Mouse (Mus musculus) neural tube, embryonic 13.5 days (tissue): ENCODE results near the gene Tmem14a. TPM values are rescaled to one million over a fixed set of nuclear protein-coding genes. Genes with fewer than 3 reads are reported as not detected.
"Not testable (repeated sequence)": the region's sequence is repeated elsewhere in the genome, so short reads cannot be mapped to it uniquely, and the experiment has no call there.

Source experiments
- ATAC-seq: fragments of 200-750 bp; cut with Nextera tagmentation; 2 replicates; pipeline ENCODE4 v1.8.0; 2017; ENCODE audit warnings: low read depth, mild to moderate bottlenecking, moderate TSS enrichment, moderate library complexity
- H3K27ac ChIP-seq: fragments of 300-500 bp; sonication (generic); replicated peaks from 2 replicates; pipeline ENCODE4 v1.5.1; 2015; ENCODE audit warnings: moderate library complexity, mild to moderate bottlenecking, inconsistent platforms
- H3K27me3 ChIP-seq: fragments of 300-500 bp; sonication (generic); 2 replicates; pipeline ENCODE4 v1.6.1; 2015; ENCODE audit warnings: mild to moderate bottlenecking, inconsistent platforms
- H3K36me3 ChIP-seq: fragments of 300-500 bp; sonication (generic); 2 replicates; pipeline ENCODE4 v1.6.1; 2015; ENCODE audit warnings: mild to moderate bottlenecking, inconsistent platforms
- H3K4me1 ChIP-seq: fragments of 300-500 bp; sonication (generic); replicated peaks from 2 replicates; pipeline ENCODE4 v1.6.1; 2015; ENCODE audit warnings: inconsistent platforms
- H3K4me2 ChIP-seq: fragments of 300-500 bp; sonication (generic); 2 replicates; pipeline ENCODE4 v1.6.1; 2015; ENCODE audit warnings: inconsistent platforms, mild to moderate bottlenecking, moderate library complexity
- H3K4me3 ChIP-seq: fragments of 300-500 bp; sonication (generic); 2 replicates; pipeline ENCODE4 v1.5.1; 2015; ENCODE audit warnings: mild to moderate bottlenecking, inconsistent platforms
- H3K9ac ChIP-seq: fragments of 300-500 bp; sonication (generic); 2 replicates; pipeline ENCODE4 v1.6.1; 2015; ENCODE audit warnings: moderate library complexity, mild to moderate bottlenecking, inconsistent platforms
- H3K9me3 ChIP-seq: fragments of 300-500 bp; sonication (generic); 2 replicates; pipeline ENCODE4 v1.6.1; 2016; ENCODE audit warnings: inconsistent platforms
- WGBS: fragments of 180-500 bp; shearing (Covaris S2); methylation state at CpG from one replicate; pipeline ENCODE4 v1.1.7; 2015; 5-methylcytosine and 5-hydroxymethylcytosine counted together
- polyA plus RNA-seq: library from polyadenylated mRNA; unstranded; fragments of >200 nt; fragmentation: Nextera tagmentation; extraction: Ambion mirVana; gene quantifications from 2 replicates; pipeline ENCODE4 v1.2.1, GENCODE M21; 2015

The Tmem14a gene
- polyA plus RNA-seq, 1 experiment from 2014 or later: 20.2 TPM

GRCm38 (mm10) chr1:21256391-21256790 lies 38.0 kb downstream of the Tmem14a start:
- H3K27me3 ChIP-seq: no peaks in the 10 kb centered on the region
- no peak overlapping the region for H3K4me2 ChIP-seq
- WGBS: 56% methylated on average over 3 of the region's 3 CpGs
- no peaks in the 10 kb centered on the region for H3K9me3 ChIP-seq
- no peaks in the 10 kb centered on the region for H3K36me3 ChIP-seq
- H3K4me1 ChIP-seq: no peaks in the 10 kb centered on the region
- no peak overlapping the region for H3K9ac ChIP-seq
- H3K4me3 ChIP-seq: no peak overlapping the region
- ATAC-seq: no peak
- H3K27ac ChIP-seq: no peak overlapping the region

GRCm38 (mm10) chr1:21256871-21257270 lies 38.5 kb downstream of the Tmem14a start:
- Histone ChIP-seq H3K27me3 (no peaks in the 10 kb centered on the region), H3K9me3 (no peaks in the 10 kb centered on the region), H3K4me3 (no peak overlapping the region), H3K27ac (no peak overlapping the region), H3K36me3 (no peaks in the 10 kb centered on the region), H3K9ac (no peak overlapping the region), H3K4me1 (no peaks in the 10 kb centered on the region), H3K4me2 (no peak overlapping the region)
- ATAC-seq: no peak
- WGBS: 81% methylated on average over 5 of the region's 5 CpGs

- not testable (repeated sequence) for ATAC-seq, H3K27ac ChIP-seq, H3K9ac ChIP-seq, H3K4me2 ChIP-seq, H3K9me3 ChIP-seq, H3K36me3 ChIP-seq, H3K4me3 ChIP-seq, H3K4me1 ChIP-seq, H3K27me3 ChIP-seq
- 86% methylated on average over 8 of the region's 8 CpGs for WGBS
These were observed 41.6 kb downstream of the Tmem14a start for GRCm38 (mm10) chr1:21259981-21260380.

- ATAC-seq: no peak
- Histone ChIP-seq H3K27ac (no peak overlapping the region), H3K4me1 (no peaks in the 10 kb centered on the region), H3K27me3 (no peaks in the 10 kb centered on the region), H3K4me2 (no peak overlapping the region), H3K9ac (no peak overlapping the region), H3K9me3 (no peaks in the 10 kb centered on the region), H3K4me3 (no peak overlapping the region), H3K36me3 (no peaks in the 10 kb centered on the region)
- 95% methylated on average over 5 of the region's 5 CpGs for WGBS
These were observed 44.0 kb downstream of the Tmem14a start for GRCm38 (mm10) chr1:21262401-21262800.

GRCm38 (mm10) chr1:21263986-21264385 lies 45.6 kb downstream of the Tmem14a start:
- no peak overlapping the region for H3K4me3 ChIP-seq
- no peaks in the 10 kb centered on the region for H3K27me3 ChIP-seq
- H3K9me3 ChIP-seq: no peaks in the 10 kb centered on the region
- no peak overlapping the region for H3K9ac ChIP-seq
- no peak for ATAC-seq
- WGBS: 87% methylated on average over 4 of the region's 4 CpGs
- no peak overlapping the region for H3K4me2 ChIP-seq
- H3K27ac ChIP-seq: no peak overlapping the region
- no peaks in the 10 kb centered on the region for H3K4me1 ChIP-seq
- no peaks in the 10 kb centered on the region for H3K36me3 ChIP-seq

- H3K27ac ChIP-seq: no peak overlapping the region
- H3K36me3 ChIP-seq: no peaks in the 10 kb centered on the region
- WGBS: 77% methylated on average over 8 of the region's 8 CpGs
These were observed 46.4 kb downstream of the Tmem14a start for GRCm38 (mm10) chr1:21264747-21265146.

GRCm38 (mm10) chr1:21266766-21267165 lies 48.4 kb downstream of the Tmem14a start:
- Histone ChIP-seq H3K27me3 (0 out of 2 replicates have a peak, but pooled peaks cover 1% of the 10 kb centered on the region), H3K36me3 (no peaks in the 10 kb centered on the region), H3K9ac (no peak overlapping the region), H3K4me2 (no peak overlapping the region), H3K4me3 (no peak overlapping the region), H3K9me3 (no peaks in the 10 kb centered on the region), H3K4me1 (0 out of 2 replicates have a peak, but pooled peaks cover 1% of the 10 kb centered on the region), H3K27ac (no peak overlapping the region)
- ATAC-seq: no peak
- 91% methylated on average over 1 of the region's 1 CpGs for WGBS

More at GRCm38 (mm10) chr1:21264747-21265146, 46.4 kb downstream of the Tmem14a start:
- no peak overlapping the region for H3K9ac ChIP-seq
- ATAC-seq: no peak
- H3K27me3 ChIP-seq: no peaks in the 10 kb centered on the region
- H3K4me2 ChIP-seq: no peak overlapping the region
- H3K4me3 ChIP-seq: no peak overlapping the region
- no peaks in the 10 kb centered on the region for H3K9me3 ChIP-seq
- no peaks in the 10 kb centered on the region for H3K4me1 ChIP-seq

GRCm38 (mm10) chr1:21267466-21267865 lies 49.1 kb downstream of the Tmem14a start:
- H3K36me3 ChIP-seq, H3K4me3 ChIP-seq, H3K9me3 ChIP-seq, H3K9ac ChIP-seq, ATAC-seq, H3K4me2 ChIP-seq, H3K4me1 ChIP-seq, H3K27me3 ChIP-seq, H3K27ac ChIP-seq: not testable (repeated sequence)
- 85% methylated on average over 6 of the region's 7 CpGs for WGBS

- Histone ChIP-seq H3K36me3 (no peaks in the 10 kb centered on the region), H3K9me3 (no peaks in the 10 kb centered on the region), H3K4me1 (0 out of 2 replicates have a peak, but pooled peaks cover 5% of the 10 kb centered on the region), H3K4me3 (peak overlapping the region; percentile 17), H3K27ac (no peak overlapping the region), H3K4me2 (peak overlapping the region; percentile 47), H3K27me3 (0 out of 2 replicates have a peak, but pooled peaks cover 5% of the 10 kb centered on the region), H3K9ac (peak overlapping the region; percentile 41; the same call in 1 of the 2 replicates)
- ATAC-seq: peak; percentile 80
- WGBS: 26% methylated on average over 18 of the region's 18 CpGs
These were observed 53.1 kb downstream of the Tmem14a start for GRCm38 (mm10) chr1:21271343-21272055.

GRCm38 (mm10) chr1:21272056-21272431 lies 53.7 kb downstream of the Tmem14a start:
- Histone ChIP-seq H3K4me1 (0 out of 2 replicates have a peak, but pooled peaks cover 5% of the 10 kb centered on the region), H3K9me3 (no peaks in the 10 kb centered on the region), H3K9ac (peak overlapping the region; percentile 41; the same call in 1 of the 2 replicates), H3K27me3 (0 out of 2 replicates have a peak, but pooled peaks cover 5% of the 10 kb centered on the region), H3K4me2 (peak overlapping the region; percentile 47), H3K27ac (no peak overlapping the region), H3K36me3 (no peaks in the 10 kb centered on the region), H3K4me3 (peak overlapping the region; percentile 14)
- peak; percentile 43; the same call in 1 of the 2 replicates for ATAC-seq
- WGBS: 24% methylated on average over 14 of the region's 14 CpGs

GRCm38 (mm10) chr1:21273091-21273490 lies 54.7 kb downstream of the Tmem14a start:
- Histone ChIP-seq H3K9ac (no peak overlapping the region), H3K4me1 (0 out of 2 replicates have a peak, but pooled peaks cover 5% of the 10 kb centered on the region), H3K36me3 (no peaks in the 10 kb centered on the region), H3K4me3 (no peak overlapping the region), H3K27me3 (0 out of 2 replicates have a peak, but pooled peaks cover 5% of the 10 kb centered on the region), H3K9me3 (no peaks in the 10 kb centered on the region), H3K4me2 (no peak overlapping the region), H3K27ac (no peak overlapping the region)
- 92% methylated on average over 6 of the region's 6 CpGs for WGBS
- ATAC-seq: no peak

GRCm38 (mm10) chr1:21274437-21275040 lies 56.2 kb downstream of the Tmem14a start:
- H3K27ac ChIP-seq: no peak overlapping the region
- 0 out of 2 replicates have a peak, but pooled peaks cover 5% of the 10 kb centered on the region for H3K4me1 ChIP-seq
- H3K4me2 ChIP-seq: no peak overlapping the region
- 84% methylated on average over 2 of the region's 2 CpGs for WGBS
- no peak overlapping the region for H3K9ac ChIP-seq
- no peaks in the 10 kb centered on the region for H3K9me3 ChIP-seq
- 0 out of 2 replicates have a peak, but pooled peaks cover 5% of the 10 kb centered on the region for H3K27me3 ChIP-seq
- no peaks in the 10 kb centered on the region for H3K36me3 ChIP-seq
- no peak for ATAC-seq
- H3K4me3 ChIP-seq: no peak overlapping the region
